Mouse (Mus musculus) forebrain, embryonic 11.5 days (tissue): ENCODE results near the gene Bmp7. TPM values are rescaled to one million over a fixed set of nuclear protein-coding genes. Genes with fewer than 3 reads are reported as not detected.

Experiments
- ATAC-seq: fragments of 200-750 bp; cut with Nextera tagmentation; replicated peaks from 2 replicates; pipeline ENCODE4 v1.8.0; 2017; ENCODE audit warnings: moderate TSS enrichment; ENCODE audit not compliant: low FRiP score
- DNase-seq: peaks from one replicate; pipeline ENCODE4 v3.0.0-alpha.2; 2017; ENCODE audit warnings: low spot score
- H3K27ac ChIP-seq: fragments of 300-500 bp; sonication (generic); 2 replicates; pipeline ENCODE4 v1.5.1; 2014; ENCODE audit warnings: low read depth, low read length
- H3K27me3 ChIP-seq: fragments of 300-500 bp; sonication (generic); 2 replicates; pipeline ENCODE4 v1.6.1; 2014; ENCODE audit warnings: mild to moderate bottlenecking, low read length, mixed read lengths; ENCODE audit not compliant: control insufficient read depth, insufficient read depth
- H3K36me3 ChIP-seq: fragments of 300-500 bp; sonication (generic); 2 replicates; pipeline ENCODE4 v1.6.1; 2014; ENCODE audit warnings: mild to moderate bottlenecking, low read length, moderate library complexity, mixed read lengths; ENCODE audit not compliant: control insufficient read depth, insufficient read depth
- H3K4me1 ChIP-seq: fragments of 300-500 bp; sonication (generic); replicated peaks from 2 replicates; pipeline ENCODE4 v1.6.1; 2014; ENCODE audit warnings: low read length, mixed read lengths; ENCODE audit not compliant: control insufficient read depth, insufficient read depth
- H3K4me2 ChIP-seq: fragments of 300-500 bp; sonication (generic); 2 replicates; pipeline ENCODE4 v1.6.1; 2014; ENCODE audit warnings: low read depth, mild to moderate bottlenecking, low read length, moderate library complexity, mixed read lengths; ENCODE audit not compliant: severe bottlenecking
- H3K4me3 ChIP-seq: fragments of 300-500 bp; sonication (generic); 2 replicates; pipeline ENCODE4 v1.5.1; 2014; ENCODE audit warnings: low read depth, low read length
- H3K9ac ChIP-seq: fragments of 300-500 bp; sonication (generic); 2 replicates; pipeline ENCODE4 v1.6.1; 2014; ENCODE audit warnings: low read length
- H3K9me3 ChIP-seq: fragments of 300-500 bp; sonication (generic); 2 replicates; pipeline ENCODE4 v1.6.1; 2016; ENCODE audit warnings: low read length, mixed read lengths; ENCODE audit not compliant: control insufficient read depth
- WGBS: fragments of 180-500 bp; shearing (Covaris S2); extraction: QIAGEN DNeasy Blood & Tissue Kit; methylation state at CpG from one replicate; pipeline ENCODE4 v1.1.7; 2014; 5-methylcytosine and 5-hydroxymethylcytosine counted together
- polyA plus RNA-seq: library from polyadenylated mRNA; unstranded; fragments of >200 nt; fragmentation: Nextera tagmentation; extraction: Ambion mirVana; gene quantifications from 2 replicates; pipeline ENCODE4 v1.2.1, GENCODE M21; 2014

Bmp7 gene
- polyA plus RNA-seq, 1 experiment from 2014 or later = 20.7 TPM

DNA sequence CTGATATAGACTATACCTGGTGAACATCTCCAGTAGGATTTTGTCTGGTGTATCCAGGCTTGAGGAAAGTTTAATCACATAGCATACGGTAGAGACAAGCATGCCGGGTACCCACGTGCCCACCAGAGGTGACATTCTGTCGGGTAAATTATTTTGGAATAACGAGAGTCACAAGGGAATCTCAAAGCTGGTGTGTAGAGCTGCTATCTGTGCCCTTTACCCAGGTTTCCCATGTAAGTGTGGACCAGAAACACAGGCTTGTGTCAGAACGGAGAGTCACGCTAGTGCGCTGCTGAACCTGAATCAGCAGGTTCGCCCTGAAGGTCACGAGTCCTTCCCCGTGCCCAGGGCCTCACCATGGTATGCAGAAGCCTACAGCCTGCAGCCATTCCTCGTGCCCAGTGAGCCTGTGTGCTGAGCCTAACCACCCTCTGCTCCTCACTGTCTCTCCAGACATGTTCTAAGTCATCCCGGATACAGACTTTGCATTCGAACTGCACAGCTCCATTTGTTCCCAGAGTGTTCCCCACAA, 10.2 kb downstream of the Bmp7 start:
- Histone ChIP-seq H3K27me3 (peaks cover under 1% of the 10 kb centered on the region; the same call in 1 of the 2 replicates), H3K9ac (no peak overlapping the region), H3K4me1 (peaks cover 27% of the 10 kb centered on the region), H3K4me3 (no peak overlapping the region), H3K9me3 (no peaks in the 10 kb centered on the region), H3K27ac (no peak overlapping the region), H3K36me3 (no peaks in the 10 kb centered on the region), H3K4me2 (no peak overlapping the region)
- WGBS = 81% methylated on average over 14 of the region's 14 CpGs
- ATAC-seq (no peak), DNase-seq (no peak)

DNA sequence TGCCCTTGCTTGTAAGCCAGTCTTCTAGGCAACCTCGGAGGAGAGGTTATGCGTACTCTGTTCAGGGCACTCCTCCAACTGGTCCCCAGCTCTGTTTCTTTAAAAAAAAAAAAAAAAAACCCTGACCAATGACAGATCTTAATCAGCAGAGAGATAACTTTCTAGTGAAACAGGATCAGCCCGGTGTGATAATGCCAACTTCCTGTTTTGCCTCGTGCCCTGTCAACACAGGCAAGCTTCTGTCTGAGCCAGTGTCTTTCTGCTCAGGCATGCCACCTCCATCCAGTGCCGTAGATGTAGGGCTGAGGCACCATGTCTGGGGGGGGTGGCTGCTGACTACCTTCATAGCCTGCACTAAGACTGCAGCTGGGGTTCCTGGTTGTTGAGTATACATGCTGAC, 12.5 kb downstream of the Bmp7 start:
- Histone ChIP-seq H3K27ac (no peak overlapping the region), H3K9me3 (no peaks in the 10 kb centered on the region), H3K4me3 (no peak overlapping the region), H3K27me3 (no peaks in the 10 kb centered on the region; the same call in 1 of the 2 replicates), H3K9ac (no peak overlapping the region), H3K36me3 (no peaks in the 10 kb centered on the region), H3K4me2 (no peak overlapping the region), H3K4me1 (peaks cover 15% of the 10 kb centered on the region; the same call in 1 of the 2 replicates)
- WGBS = 78% methylated on average over 5 of the region's 5 CpGs
- ATAC-seq (no peak), DNase-seq (no peak)

DNA sequence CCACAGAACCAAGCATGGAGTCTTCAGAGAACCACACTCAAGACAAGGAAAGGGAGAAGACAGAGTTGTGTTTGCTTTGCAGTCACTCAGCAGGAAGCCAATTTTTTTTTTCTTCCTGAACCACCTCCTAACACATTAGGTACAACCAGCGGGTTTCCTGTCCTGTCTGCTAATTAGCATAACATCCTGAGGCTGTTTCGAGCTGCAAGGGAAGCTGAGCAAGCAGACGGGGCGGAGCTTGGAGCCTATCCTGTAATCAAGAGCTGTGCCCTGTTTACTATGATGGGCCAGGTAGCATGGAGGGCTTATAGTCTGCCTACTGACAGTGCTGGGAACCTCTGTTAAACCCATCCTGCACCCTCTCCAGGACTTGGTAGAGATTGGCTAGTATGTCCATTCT, 13.8 kb downstream of the Bmp7 start:
- Histone ChIP-seq H3K4me2 (no peak overlapping the region), H3K4me1 (peaks cover 13% of the 10 kb centered on the region; the same call in 1 of the 2 replicates), H3K9me3 (no peaks in the 10 kb centered on the region), H3K9ac (no peak overlapping the region), H3K36me3 (no peaks in the 10 kb centered on the region), H3K4me3 (no peak overlapping the region), H3K27ac (no peak overlapping the region), H3K27me3 (no peaks in the 10 kb centered on the region; the same call in 1 of the 2 replicates)
- ATAC-seq (no peak), DNase-seq (no peak)
- WGBS = 87% methylated on average over 4 of the region's 4 CpGs

DNA sequence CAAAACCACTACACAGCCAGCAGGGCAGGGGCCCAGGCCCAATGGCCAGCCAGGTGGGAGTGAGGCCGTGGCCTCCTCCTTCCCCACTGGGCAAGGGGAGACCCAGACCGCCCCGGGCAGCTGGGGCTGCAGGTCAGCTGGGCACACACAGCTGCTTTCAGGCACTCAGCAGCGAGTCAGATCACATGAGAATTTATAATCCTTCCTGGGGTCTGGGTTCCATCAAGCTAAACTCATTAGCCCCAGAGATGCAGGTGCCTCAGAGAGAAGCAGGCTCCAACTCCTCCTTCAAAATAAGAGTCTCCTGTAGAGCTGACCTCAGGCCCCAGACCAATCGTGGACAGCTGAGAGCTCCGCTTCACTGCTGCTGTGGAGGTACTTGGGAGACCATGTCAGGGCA, 15.2 kb downstream of the Bmp7 start:
- ATAC-seq = 0 out of 2 replicates have a peak, but pooled peaks have one; percentile 11
- WGBS = 31% methylated on average over 6 of the region's 6 CpGs
- Histone ChIP-seq H3K4me1 (peaks cover 11% of the 10 kb centered on the region; the same call in 1 of the 2 replicates), H3K9me3 (no peaks in the 10 kb centered on the region), H3K27ac (no peak overlapping the region), H3K36me3 (no peaks in the 10 kb centered on the region), H3K4me2 (no peak overlapping the region), H3K27me3 (no peaks in the 10 kb centered on the region; the same call in 1 of the 2 replicates), H3K4me3 (no peak overlapping the region), H3K9ac (no peak overlapping the region)
- no peak for DNase-seq

DNA sequence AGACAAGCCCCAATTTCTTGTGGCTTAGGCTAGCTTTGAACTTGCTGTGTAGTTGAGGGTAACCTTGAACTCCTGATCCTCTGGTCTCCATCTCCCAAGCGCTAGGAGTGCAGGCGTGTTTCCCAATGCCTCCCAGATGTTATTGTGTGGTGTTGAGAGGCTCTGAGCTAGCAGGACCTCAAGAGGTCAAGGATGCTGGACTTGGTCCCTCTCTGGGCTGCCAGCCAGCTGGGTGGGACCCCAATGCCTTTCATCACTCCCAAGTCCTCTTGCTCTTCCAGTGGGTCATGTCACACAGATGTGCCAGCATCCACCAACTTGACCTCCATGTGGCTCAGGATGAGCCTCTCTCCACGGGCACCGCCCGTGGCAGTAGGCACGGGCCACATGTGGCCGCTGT, 16.9 kb downstream of the Bmp7 start:
- Histone ChIP-seq H3K36me3 (no peaks in the 10 kb centered on the region), H3K4me3 (no peak overlapping the region), H3K4me1 (no peaks in the 10 kb centered on the region), H3K9ac (no peak overlapping the region), H3K9me3 (no peaks in the 10 kb centered on the region), H3K27ac (no peak overlapping the region), H3K27me3 (no peaks in the 10 kb centered on the region), H3K4me2 (no peak overlapping the region)
- ATAC-seq (no peak), DNase-seq (no peak)
- 92% methylated on average over 7 of the region's 7 CpGs for WGBS

DNA sequence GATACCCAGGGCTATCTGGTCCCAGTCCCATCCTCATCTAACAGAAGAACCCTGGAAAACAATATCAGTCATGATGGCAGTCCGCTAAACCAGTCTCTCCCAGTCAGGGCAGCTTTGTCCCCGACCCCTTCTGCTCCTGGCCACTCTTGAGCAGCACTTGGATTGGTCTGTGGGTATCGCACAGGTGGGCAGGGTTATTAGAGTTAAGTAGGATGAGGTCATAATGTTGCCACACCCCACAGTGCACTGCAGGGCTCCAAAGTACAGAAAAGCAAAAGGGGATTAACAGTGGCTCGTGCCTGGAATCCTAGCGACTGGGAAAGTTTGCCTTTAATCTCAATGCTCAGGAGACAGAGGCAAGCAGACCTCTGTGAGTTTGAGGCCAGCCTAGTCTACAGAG, 17.5 kb downstream of the Bmp7 start:
- ATAC-seq (no peak), DNase-seq (no peak)
- 32% methylated on average over 5 of the region's 5 CpGs for WGBS
- Histone ChIP-seq H3K4me1 (no peaks in the 10 kb centered on the region), H3K27ac (no peak overlapping the region), H3K4me3 (no peak overlapping the region), H3K9ac (no peak overlapping the region), H3K36me3 (no peaks in the 10 kb centered on the region), H3K9me3 (no peaks in the 10 kb centered on the region), H3K27me3 (no peaks in the 10 kb centered on the region), H3K4me2 (no peak overlapping the region)

DNA sequence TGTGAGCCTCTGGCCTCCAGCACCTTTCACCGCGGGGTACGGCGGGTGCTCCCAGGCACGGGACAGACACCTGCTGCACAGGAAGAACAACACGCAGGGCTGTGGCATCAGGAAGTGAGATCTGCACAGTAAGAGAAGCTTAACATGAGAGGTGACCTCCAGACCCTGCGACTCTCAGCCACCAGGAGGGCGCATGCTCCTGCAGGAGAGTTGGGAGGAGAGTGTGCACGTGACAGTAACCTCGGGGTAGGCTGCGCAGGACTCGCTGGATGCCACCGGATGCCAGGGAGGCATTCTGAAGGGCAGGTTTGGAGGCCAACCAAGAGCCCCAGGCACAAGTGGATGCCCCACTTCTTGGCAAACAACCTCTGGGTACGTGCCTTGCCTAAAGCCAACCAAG, 26.1 kb downstream of the Bmp7 start:
- Histone ChIP-seq H3K9me3 (no peaks in the 10 kb centered on the region), H3K4me2 (no peak overlapping the region), H3K27me3 (no peaks in the 10 kb centered on the region), H3K36me3 (no peaks in the 10 kb centered on the region), H3K9ac (no peak overlapping the region), H3K4me1 (no peaks in the 10 kb centered on the region), H3K4me3 (no peak overlapping the region), H3K27ac (no peak overlapping the region)
- no peak for DNase-seq
- no peak for ATAC-seq
- 85% methylated on average over 14 of the region's 14 CpGs for WGBS

DNA sequence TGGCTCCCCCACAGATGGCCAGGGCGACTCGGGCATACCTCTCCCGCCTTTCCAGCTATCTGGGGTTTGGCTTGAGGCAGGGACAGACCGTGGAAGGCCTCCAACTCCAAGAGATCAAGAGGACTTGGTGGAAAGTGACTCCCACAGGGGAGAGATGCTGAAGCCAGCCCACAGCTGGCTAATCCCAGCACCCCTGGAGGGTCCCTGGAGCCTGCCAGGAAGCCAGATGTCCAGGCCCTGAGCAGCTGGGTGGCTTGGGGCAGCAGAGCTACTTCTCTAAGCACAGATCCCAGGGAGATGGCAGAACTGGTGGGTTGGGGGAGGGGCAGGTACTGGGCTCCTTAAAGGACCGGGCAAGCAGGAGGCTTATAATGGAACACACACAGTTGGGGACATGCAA, 28.4 kb downstream of the Bmp7 start:
- Histone ChIP-seq H3K27ac (no peak overlapping the region), H3K4me1 (no peaks in the 10 kb centered on the region), H3K9ac (no peak overlapping the region), H3K4me3 (no peak overlapping the region), H3K9me3 (no peaks in the 10 kb centered on the region), H3K36me3 (no peaks in the 10 kb centered on the region), H3K27me3 (no peaks in the 10 kb centered on the region), H3K4me2 (no peak overlapping the region)
- WGBS = 39% methylated on average over 5 of the region's 5 CpGs
- DNase-seq (no peak), ATAC-seq (no peak)

DNA sequence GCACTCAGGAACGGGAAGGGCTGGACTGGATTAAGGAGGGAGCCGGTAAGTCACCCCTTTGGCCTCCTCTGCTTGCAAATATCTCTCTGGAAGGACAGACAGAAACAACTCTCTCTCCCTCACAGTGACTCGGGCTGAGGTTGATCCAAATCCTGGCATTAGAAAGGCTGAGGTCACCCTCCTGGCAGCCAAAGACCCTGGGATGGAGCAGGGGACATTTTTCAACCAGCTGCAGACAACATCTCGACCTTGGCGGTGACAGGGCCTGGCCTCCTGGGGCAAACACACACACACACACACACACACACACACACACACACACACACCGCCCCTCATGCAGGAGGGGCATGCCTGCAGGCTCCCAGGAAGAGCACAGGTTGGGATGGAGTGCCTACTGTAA, 29.0 kb downstream of the Bmp7 start:
- 69% methylated on average over 6 of the region's 6 CpGs for WGBS
- no peak overlapping the region for H3K4me3 ChIP-seq
- no peak for ATAC-seq
- H3K9me3 ChIP-seq = no peaks in the 10 kb centered on the region
- no peak overlapping the region for H3K4me2 ChIP-seq
- no peaks in the 10 kb centered on the region for H3K27me3 ChIP-seq
- no peaks in the 10 kb centered on the region for H3K4me1 ChIP-seq
- no peak overlapping the region for H3K27ac ChIP-seq
- DNase-seq = no peak
- H3K36me3 ChIP-seq = no peaks in the 10 kb centered on the region
- no peak overlapping the region for H3K9ac ChIP-seq
